Mouse (Mus musculus) liver, embryonic 13.5 days (tissue): ENCODE results near the gene Gss. TPM values are rescaled to one million over a fixed set of nuclear protein-coding genes. Genes with fewer than 3 reads are reported as not detected.
"Not testable (repeated sequence)": the region's sequence is repeated elsewhere in the genome, so short reads cannot be mapped to it uniquely, and the experiment has no call there.

Experiments
- ATAC-seq: fragments of 200-750 bp; cut with Nextera tagmentation; 2 replicates; pipeline ENCODE4 v1.8.0; 2017; ENCODE audit warnings: low read depth, mild to moderate bottlenecking, moderate number of reproducible peaks, moderate library complexity
- DNase-seq: peaks from one replicate; pipeline ENCODE4 v3.0.0; 2022
- H3K27ac ChIP-seq: fragments of 300-500 bp; sonication (generic); 2 replicates; pipeline ENCODE4 v1.5.1; 2015; ENCODE audit warnings: moderate library complexity, mild to moderate bottlenecking, inconsistent platforms
- H3K27me3 ChIP-seq: fragments of 300-500 bp; sonication (generic); 2 replicates; pipeline ENCODE4 v1.6.1; 2015; ENCODE audit warnings: mild to moderate bottlenecking, inconsistent platforms
- H3K36me3 ChIP-seq: fragments of 300-500 bp; sonication (generic); 2 replicates; pipeline ENCODE4 v1.6.1; 2015; ENCODE audit warnings: mild to moderate bottlenecking, inconsistent platforms
- H3K4me1 ChIP-seq: fragments of 300-500 bp; sonication (generic); replicated peaks from 2 replicates; pipeline ENCODE4 v1.6.1; 2015; ENCODE audit warnings: inconsistent platforms
- H3K4me2 ChIP-seq: fragments of 300-500 bp; sonication (generic); 2 replicates; pipeline ENCODE4 v1.6.1; 2015; ENCODE audit warnings: inconsistent platforms, mild to moderate bottlenecking, moderate library complexity
- H3K4me3 ChIP-seq: fragments of 300-500 bp; sonication (generic); replicated peaks from 2 replicates; pipeline ENCODE4 v1.5.1; 2015; ENCODE audit warnings: mild to moderate bottlenecking, inconsistent platforms
- H3K9ac ChIP-seq: fragments of 300-500 bp; sonication (generic); 2 replicates; pipeline ENCODE4 v1.6.1; 2015; ENCODE audit warnings: mild to moderate bottlenecking, inconsistent platforms
- H3K9me3 ChIP-seq: fragments of 300-500 bp; sonication (generic); replicated peaks from 2 replicates; pipeline ENCODE4 v1.6.1; 2016; ENCODE audit warnings: inconsistent platforms
- WGBS: fragments of 180-500 bp; shearing (Covaris S2); methylation state at CpG from one replicate; pipeline ENCODE4 v1.1.7; 2015; ENCODE audit not compliant: insufficient replicate concordance; 5-methylcytosine and 5-hydroxymethylcytosine counted together
- polyA plus RNA-seq: library from polyadenylated mRNA; unstranded; fragments of >200 nt; fragmentation: Nextera tagmentation; extraction: Ambion mirVana; gene quantifications from 2 replicates; pipeline ENCODE4 v1.2.1, GENCODE M21; 2015

Gene Gss
- polyA plus RNA-seq, 1 experiment from 2014 or later = 67.3 TPM

GRCm38 (mm10) chr2:155616971-155617370 is 24.4 kb upstream of the Gss start:
- peak overlapping the region; percentile 74 for H3K27ac ChIP-seq
- peak overlapping the region; percentile 39 for H3K4me2 ChIP-seq
- peak overlapping the region; percentile 1; the same call in 1 of the 2 replicates for H3K4me3 ChIP-seq
- peak overlapping the region; percentile 42 for H3K9ac ChIP-seq
- 17% methylated on average over 6 of the region's 6 CpGs for WGBS
- H3K9me3 ChIP-seq = no peaks in the 10 kb centered on the region
- no peak for DNase-seq
- H3K36me3 ChIP-seq = no peaks in the 10 kb centered on the region
- ATAC-seq = no peak
- no peaks in the 10 kb centered on the region for H3K27me3 ChIP-seq
- H3K4me1 ChIP-seq = peaks cover 94% of the 10 kb centered on the region

- peak; percentile 77 for ATAC-seq
- 15% methylated on average over 8 of the region's 8 CpGs for WGBS
- peak overlapping the region; percentile 85 for H3K9ac ChIP-seq
Observed at GRCm38 (mm10) chr2:155613953-155614352, 21.3 kb upstream of the Gss start.

GRCm38 (mm10) chr2:155613326-155613755 is 20.7 kb upstream of the Gss start:
- peaks cover 79% of the 10 kb centered on the region for H3K4me1 ChIP-seq
- 4% methylated on average over 20 of the region's 20 CpGs for WGBS
- peak overlapping the region; percentile 85 for H3K9ac ChIP-seq
- H3K4me2 ChIP-seq = peak overlapping the region; percentile 90
- H3K4me3 ChIP-seq = peak overlapping the region; percentile 68
- no peaks in the 10 kb centered on the region for H3K27me3 ChIP-seq
- H3K27ac ChIP-seq = peak overlapping the region; percentile 97
- ATAC-seq (peak; percentile 96), DNase-seq (peak; percentile 97)
- H3K9me3 ChIP-seq = no peaks in the 10 kb centered on the region
- H3K36me3 ChIP-seq = no peaks in the 10 kb centered on the region

More at GRCm38 (mm10) chr2:155613953-155614352, 21.3 kb upstream of the Gss start:
- DNase-seq = peak; percentile 72
- no peaks in the 10 kb centered on the region for H3K9me3 ChIP-seq
- H3K4me2 ChIP-seq = peak overlapping the region; percentile 90
- peak overlapping the region; percentile 97 for H3K27ac ChIP-seq
- no peaks in the 10 kb centered on the region for H3K36me3 ChIP-seq
- peak overlapping the region; percentile 68 for H3K4me3 ChIP-seq
- no peaks in the 10 kb centered on the region for H3K27me3 ChIP-seq
- H3K4me1 ChIP-seq = peaks cover 84% of the 10 kb centered on the region

- WGBS = 63% methylated on average over 9 of the region's 9 CpGs
- no peaks in the 10 kb centered on the region for H3K9me3 ChIP-seq
- peak overlapping the region; percentile 90 for H3K4me2 ChIP-seq
- no peaks in the 10 kb centered on the region for H3K27me3 ChIP-seq
- peak overlapping the region; percentile 85 for H3K9ac ChIP-seq
- peak overlapping the region; percentile 97 for H3K27ac ChIP-seq
- no peak for ATAC-seq
- no peaks in the 10 kb centered on the region for H3K36me3 ChIP-seq
- peaks cover 79% of the 10 kb centered on the region for H3K4me1 ChIP-seq
- peak overlapping the region; percentile 68; the same call in 1 of the 2 replicates for H3K4me3 ChIP-seq
- DNase-seq = peak; percentile 62
Observed at GRCm38 (mm10) chr2:155611834-155612550, 19.4 kb upstream of the Gss start.

GRCm38 (mm10) chr2:155610978-155611377 is 18.4 kb upstream of the Gss start, which contains the start of gene Myh7b:
Myh7b (plus strand) TSS chr2:155611212.
- Histone ChIP-seq H3K36me3 (no peaks in the 10 kb centered on the region), H3K4me3 (no peak within 1 kb of the TSS), H3K9ac (peak within 1 kb of the TSS; percentile 85), H3K4me2 (peak within 1 kb of the TSS; percentile 90), H3K27me3 (no peaks in the 10 kb centered on the region), H3K4me1 (peaks cover 79% of the 10 kb centered on the region), H3K9me3 (no peaks in the 10 kb centered on the region), H3K27ac (peak within 1 kb of the TSS; percentile 97)
- DNase-seq (no peak), ATAC-seq (no peak)
- 46% methylated on average over 4 of the region's 4 CpGs for WGBS

- Histone ChIP-seq H3K4me2 (no peak overlapping the region), H3K36me3 (no peaks in the 10 kb centered on the region), H3K4me1 (peaks cover 79% of the 10 kb centered on the region), H3K4me3 (no peak overlapping the region), H3K27ac (peak overlapping the region; percentile 99), H3K9ac (peak overlapping the region; percentile 70), H3K9me3 (no peaks in the 10 kb centered on the region), H3K27me3 (no peaks in the 10 kb centered on the region)
- no peak for DNase-seq
- no peak for ATAC-seq
- 84% methylated on average over 4 of the region's 4 CpGs for WGBS
Observed at GRCm38 (mm10) chr2:155606360-155606759, 13.8 kb upstream of the Gss start.

GRCm38 (mm10) chr2:155605236-155605589 is 12.6 kb upstream of the Gss start:
- not testable (repeated sequence) for DNase-seq, H3K9me3 ChIP-seq, H3K27me3 ChIP-seq, H3K36me3 ChIP-seq
- peak overlapping the region; percentile 45 for H3K4me3 ChIP-seq
- H3K4me2 ChIP-seq = peak overlapping the region; percentile 75
- peak; percentile 80 for ATAC-seq
- WGBS = 8% methylated on average over 4 of the region's 4 CpGs
- H3K27ac ChIP-seq = peak overlapping the region; percentile 99
- peaks cover 70% of the 10 kb centered on the region for H3K4me1 ChIP-seq
- H3K9ac ChIP-seq = peak overlapping the region; percentile 70

GRCm38 (mm10) chr2:155604560-155605235 is 12.1 kb upstream of the Gss start:
- WGBS = 23% methylated on average over 10 of the region's 10 CpGs
- peak overlapping the region; percentile 99 for H3K27ac ChIP-seq
- H3K9me3 ChIP-seq = no peaks in the 10 kb centered on the region
- peak; percentile 97 for ATAC-seq
- no peaks in the 10 kb centered on the region for H3K27me3 ChIP-seq
- H3K9ac ChIP-seq = peak overlapping the region; percentile 70
- peaks cover 70% of the 10 kb centered on the region for H3K4me1 ChIP-seq
- H3K36me3 ChIP-seq = no peaks in the 10 kb centered on the region
- peak overlapping the region; percentile 45 for H3K4me3 ChIP-seq
- H3K4me2 ChIP-seq = peak overlapping the region; percentile 75
- DNase-seq = peak; percentile 74

- Histone ChIP-seq H3K9me3 (no peaks in the 10 kb centered on the region), H3K9ac (peak overlapping the region; percentile 70), H3K27ac (peak overlapping the region; percentile 99), H3K4me2 (peak overlapping the region; percentile 75), H3K4me1 (peaks cover 70% of the 10 kb centered on the region), H3K27me3 (no peaks in the 10 kb centered on the region), H3K4me3 (no peak overlapping the region), H3K36me3 (no peaks in the 10 kb centered on the region)
- ATAC-seq = no peak
- DNase-seq = no peak
- WGBS = 61% methylated on average over 3 of the region's 3 CpGs
Observed at GRCm38 (mm10) chr2:155603707-155604106, 11.1 kb upstream of the Gss start.

- WGBS = 77% methylated on average over 6 of the region's 6 CpGs
- Histone ChIP-seq H3K36me3 (0 out of 2 replicates have a peak, but pooled peaks cover 2% of the 10 kb centered on the region), H3K4me2 (peak overlapping the region; percentile 17; the same call in 1 of the 2 replicates), H3K27me3 (no peaks in the 10 kb centered on the region), H3K9ac (peak overlapping the region; percentile 9; the same call in 1 of the 2 replicates), H3K27ac (peak overlapping the region; percentile 87), H3K4me3 (no peak overlapping the region), H3K4me1 (peaks cover 68% of the 10 kb centered on the region), H3K9me3 (no peaks in the 10 kb centered on the region)
- no peak for ATAC-seq
- no peak for DNase-seq
Observed at GRCm38 (mm10) chr2:155595516-155595915, 2.9 kb upstream of the Gss start.

- no peaks in the 10 kb centered on the region for H3K27me3 ChIP-seq
- peaks cover 88% of the 10 kb centered on the region for H3K4me1 ChIP-seq
- H3K4me3 ChIP-seq = peak overlapping the region; percentile 81
- H3K9ac ChIP-seq = peak overlapping the region; percentile 88
- ATAC-seq (no peak; the same call in 1 of the 2 replicates), DNase-seq (no peak)
- peak overlapping the region; percentile 89 for H3K4me2 ChIP-seq
- H3K27ac ChIP-seq = peak overlapping the region; percentile 87
- WGBS = 1% methylated on average over 9 of the region's 9 CpGs
- H3K9me3 ChIP-seq = no peaks in the 10 kb centered on the region
- H3K36me3 ChIP-seq = peaks cover 10% of the 10 kb centered on the region
Observed at GRCm38 (mm10) chr2:155592854-155593283, 259 bp upstream of the Gss start.
